Mouse (Mus musculus) inflammation-experienced regulatory T-cells, adult 6 months (primary cell): ENCODE results near the gene Mxi1. TPM values are rescaled to one million over a fixed set of nuclear protein-coding genes. Genes with fewer than 3 reads are reported as not detected.

Experiments
- ATAC-seq: one replicate; pipeline ENCODE4 v1.8.0; 2017
- polyA plus RNA-seq, 3 experiments: library from polyadenylated mRNA; unstranded; fragments of 100-300 nt; shearing (Covaris generic); gene quantifications; one replicate each; pipeline ENCODE4 v1.2.1; 2017

Mxi1 gene
- polyA plus RNA-seq: 1 to 10 TPM; 4.3 to 5.9 (median 4.6) TPM

DNA sequence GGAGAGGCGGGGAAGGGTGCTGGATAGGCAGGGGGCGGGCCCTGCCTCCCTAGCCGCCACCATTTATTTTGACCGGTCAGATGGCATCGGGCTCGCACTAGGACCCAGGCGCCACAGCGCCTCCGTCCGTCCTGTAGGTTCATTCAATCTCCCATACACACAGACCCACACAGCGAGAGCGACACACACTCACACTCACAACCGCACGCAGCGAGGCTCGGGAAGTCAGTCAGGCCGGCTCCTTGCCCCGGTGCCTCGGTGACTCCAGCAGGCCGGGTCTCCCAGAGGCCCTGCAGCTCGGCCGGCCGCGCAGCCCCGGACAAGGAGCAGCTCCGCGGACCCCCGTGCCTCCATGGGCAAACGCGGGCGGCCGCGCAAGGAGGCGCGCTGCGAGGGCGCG lies at the start of gene Mxi1:
Gene Mxi1, plus strand, starts transcription at position 171 of the 400 bp plus-strand sequence.
- no peak for ATAC-seq

DNA sequence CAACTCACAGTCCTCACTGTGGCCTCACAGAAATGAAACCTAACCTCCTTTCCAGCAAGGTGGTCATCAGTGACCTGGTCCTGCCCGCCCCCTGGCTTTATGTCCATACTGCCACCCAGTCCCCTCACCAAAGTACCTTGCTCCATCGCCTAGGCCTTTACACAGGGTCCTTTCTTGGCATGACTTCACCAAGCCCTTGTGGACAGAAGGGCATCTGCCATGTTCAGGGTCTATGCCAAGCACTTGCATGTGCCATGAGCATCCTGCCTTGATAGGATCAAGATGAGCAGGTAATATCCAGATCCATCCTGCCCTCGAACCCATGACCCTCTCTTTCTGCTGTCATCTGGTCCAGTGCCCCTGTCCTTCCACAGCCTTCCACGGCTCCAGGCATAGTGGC lies 49.5 kb upstream of the Mxi1 start:
- no peak for ATAC-seq

DNA sequence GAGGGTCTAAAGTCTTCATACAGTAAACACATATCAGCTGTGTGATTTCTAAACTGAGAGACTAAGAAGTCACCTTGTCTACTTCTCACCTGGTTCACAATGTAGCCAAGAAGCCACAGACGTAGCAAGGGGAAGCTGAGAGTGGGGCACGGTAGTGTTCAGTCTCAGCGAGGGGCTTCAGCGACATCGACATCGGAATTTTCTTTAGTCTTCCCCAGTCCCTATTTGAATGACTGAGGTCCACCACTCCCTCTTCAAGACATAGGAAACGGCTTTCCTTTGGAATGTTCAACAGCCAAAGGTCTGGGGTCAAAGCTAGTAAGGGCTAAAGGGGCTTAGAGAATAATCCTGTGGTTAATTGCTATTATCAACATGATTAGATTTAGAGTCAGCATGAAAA lies 48.3 kb upstream of the Mxi1 start:
- ATAC-seq: no peak

DNA sequence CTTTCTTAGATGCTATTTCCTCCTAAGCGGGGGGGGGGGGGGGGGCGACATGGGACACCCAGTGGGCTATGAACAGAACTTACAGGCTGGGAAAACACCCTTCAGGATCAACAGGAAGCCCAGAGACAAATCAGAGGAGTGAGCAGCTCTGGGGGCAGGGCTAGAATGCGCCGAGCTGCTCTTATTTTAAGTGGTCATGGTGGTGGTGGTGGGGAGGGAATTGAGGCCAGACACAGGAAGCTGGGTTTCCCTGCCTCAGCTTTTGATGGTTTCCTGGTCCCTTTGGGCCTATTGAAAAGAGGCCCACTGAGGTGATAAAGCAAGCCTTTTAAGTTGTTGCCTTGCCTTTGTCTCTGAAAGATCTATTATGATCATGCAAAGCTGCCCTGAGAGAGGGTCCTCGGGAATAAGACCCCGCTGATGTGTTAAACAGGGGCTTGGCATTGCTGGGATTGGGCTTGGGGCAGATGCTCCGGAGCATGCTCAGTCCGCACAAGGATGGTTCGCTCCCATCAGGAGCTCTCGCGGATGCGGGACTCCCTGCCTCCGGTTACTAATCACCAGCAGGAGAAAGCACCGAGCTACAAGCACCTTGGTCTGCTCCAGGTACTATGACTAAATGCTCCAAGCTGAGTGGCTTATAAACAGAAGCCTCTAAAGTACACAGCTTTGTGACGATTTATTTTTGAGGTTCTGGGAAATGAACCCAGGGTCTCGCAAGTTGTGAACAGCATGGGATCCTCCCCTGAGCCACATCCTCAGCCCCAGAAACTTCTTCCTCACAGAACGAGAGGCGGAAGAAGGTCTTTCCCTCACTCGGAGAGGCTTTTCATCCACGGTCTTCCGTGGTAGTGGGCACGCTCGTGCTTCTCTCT lies 46.2 kb upstream of the Mxi1 start:
- peak; percentile 84 for ATAC-seq

DNA sequence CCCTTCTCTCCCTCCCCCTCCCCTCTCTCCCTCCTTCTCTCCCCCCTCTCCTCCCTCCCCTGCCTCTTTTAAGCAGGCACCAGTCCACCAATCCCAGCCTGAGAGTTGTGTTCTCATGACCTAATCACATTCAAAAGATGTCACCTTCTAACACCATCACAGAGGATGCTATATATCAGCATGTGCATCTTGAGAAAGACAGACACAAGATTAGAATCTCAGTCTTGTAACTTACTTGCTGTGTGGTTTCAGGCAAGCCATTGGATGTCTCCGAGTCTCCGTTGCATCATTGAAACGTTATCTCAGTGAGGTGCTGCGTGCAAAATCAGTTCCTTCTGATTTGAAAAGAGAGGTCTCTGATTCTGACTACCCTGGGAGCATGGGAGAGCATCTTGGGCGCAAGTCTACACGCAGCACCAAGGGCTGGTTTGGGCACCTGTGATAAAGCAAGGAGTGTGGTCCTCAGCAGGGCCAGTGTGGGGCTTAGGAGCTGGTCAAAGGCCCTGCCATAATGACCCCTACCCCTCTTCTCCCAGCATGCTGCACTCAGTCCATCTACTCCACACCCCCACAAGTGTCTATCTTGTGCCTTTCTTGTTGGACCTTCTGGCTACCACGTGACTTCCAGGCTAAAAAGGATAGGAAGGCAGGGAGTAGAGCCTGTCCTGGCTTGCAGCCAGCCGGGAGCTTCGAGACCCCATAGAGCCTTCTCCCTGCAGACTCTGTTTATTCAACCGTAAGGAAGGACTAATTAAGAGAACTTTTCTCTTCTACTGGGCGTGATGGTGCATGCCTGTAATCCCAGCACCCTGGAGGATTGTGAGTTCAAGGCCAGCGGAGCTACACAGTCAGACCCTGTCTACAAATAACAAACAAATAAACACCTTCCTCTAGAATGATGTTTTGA lies 45.2 kb upstream of the Mxi1 start:
- peak; percentile 27 for ATAC-seq

DNA sequence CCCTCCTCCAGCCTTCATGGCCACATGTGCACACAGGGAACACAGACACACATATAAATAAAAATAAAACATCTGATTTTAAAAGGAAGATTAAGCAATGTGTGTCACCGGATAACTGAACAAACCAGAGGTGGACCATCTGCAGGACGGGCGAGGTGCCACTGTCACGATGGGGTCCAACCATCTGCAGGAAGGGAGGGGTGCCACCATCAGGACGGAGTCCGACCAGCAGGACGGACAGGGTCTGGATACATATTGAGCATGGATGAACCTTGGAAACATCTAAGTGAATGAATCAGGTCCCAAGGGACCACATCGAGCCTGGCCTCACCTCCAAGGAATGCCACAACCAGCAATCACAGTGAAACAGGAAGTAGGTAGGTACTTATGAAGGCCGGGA lies 43.0 kb upstream of the Mxi1 start:
- no peak for ATAC-seq

DNA sequence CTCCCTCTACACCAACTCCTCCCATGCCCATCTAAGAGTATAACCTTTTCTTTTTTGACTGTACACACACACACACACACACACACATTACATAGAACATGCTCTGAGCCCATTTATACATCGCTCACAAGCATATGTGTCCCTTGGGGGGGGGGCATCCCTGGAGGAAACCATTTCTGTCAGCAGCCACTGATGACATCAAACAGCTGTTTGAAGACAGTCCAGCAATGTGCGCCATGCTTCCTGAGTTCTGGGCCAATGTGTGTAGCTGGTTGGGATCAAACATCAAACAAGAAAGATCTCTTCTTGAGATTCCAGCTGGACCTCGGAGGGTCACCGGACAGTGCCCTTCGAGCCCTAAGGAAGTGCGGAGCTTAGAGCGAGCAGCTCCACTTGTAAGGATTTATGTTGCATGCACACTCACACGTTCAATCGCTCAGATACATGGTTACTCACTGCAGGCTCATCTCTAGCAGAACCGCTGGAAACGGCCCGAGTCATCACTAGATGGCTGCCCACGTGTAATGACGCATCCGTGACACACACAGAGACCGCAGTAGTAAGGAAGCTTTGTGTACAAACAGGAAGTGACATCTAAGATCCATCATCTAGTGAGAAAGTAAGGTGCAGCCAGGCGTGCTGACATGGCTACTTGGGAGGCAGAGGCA lies 37.1 kb upstream of the Mxi1 start:
- peak; percentile 86 for ATAC-seq

DNA sequence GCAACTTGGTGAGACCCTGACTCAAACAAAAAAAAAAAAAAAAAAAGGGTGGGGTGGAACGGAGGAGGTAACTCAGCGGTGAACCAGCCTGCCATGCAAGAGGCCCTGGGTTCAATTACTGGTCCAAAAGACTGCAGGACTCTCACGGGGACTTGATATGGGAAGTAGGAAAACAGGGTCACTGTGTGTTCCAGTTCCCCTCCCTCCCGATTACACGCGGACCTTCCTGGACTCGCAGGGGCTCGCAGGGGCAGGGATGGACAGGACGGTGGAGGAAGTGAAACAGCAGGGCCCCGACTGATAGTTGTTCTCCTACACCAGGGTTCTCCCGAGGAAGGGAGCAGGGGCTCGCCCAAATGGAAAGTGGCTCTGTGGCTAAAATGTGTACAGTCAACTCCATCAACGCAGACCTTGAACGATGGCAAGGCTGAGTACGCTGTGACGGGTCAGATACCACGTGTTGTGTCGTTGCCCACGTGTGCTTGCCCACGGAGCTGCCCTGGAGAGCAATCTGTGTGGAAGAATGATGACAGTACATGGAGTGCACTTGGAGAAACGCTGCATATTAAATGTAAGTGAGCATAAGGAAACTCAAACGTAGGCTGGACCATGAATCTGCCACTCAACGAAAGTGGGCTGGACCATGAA lies 36.4 kb upstream of the Mxi1 start:
- no peak for ATAC-seq

DNA sequence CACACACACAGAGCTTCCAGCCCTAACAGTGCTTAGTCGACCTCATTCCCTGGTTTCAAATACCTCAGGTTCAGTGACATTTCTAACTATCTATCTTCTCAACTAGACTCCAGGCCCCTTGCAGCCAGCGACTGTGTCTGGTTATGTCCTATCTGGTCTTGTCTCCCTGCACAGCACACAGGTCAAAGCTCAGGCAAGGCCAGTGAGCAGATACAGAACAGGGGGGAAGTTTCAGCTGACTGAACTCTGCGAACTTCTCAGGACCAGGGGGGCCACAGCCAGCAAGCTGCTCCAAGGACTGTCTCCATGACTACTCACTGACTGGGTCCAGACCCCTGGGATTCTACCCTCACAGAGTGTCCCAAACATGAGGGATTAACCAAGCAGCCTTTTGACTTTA lies 35.1 kb upstream of the Mxi1 start:
- no peak for ATAC-seq

DNA sequence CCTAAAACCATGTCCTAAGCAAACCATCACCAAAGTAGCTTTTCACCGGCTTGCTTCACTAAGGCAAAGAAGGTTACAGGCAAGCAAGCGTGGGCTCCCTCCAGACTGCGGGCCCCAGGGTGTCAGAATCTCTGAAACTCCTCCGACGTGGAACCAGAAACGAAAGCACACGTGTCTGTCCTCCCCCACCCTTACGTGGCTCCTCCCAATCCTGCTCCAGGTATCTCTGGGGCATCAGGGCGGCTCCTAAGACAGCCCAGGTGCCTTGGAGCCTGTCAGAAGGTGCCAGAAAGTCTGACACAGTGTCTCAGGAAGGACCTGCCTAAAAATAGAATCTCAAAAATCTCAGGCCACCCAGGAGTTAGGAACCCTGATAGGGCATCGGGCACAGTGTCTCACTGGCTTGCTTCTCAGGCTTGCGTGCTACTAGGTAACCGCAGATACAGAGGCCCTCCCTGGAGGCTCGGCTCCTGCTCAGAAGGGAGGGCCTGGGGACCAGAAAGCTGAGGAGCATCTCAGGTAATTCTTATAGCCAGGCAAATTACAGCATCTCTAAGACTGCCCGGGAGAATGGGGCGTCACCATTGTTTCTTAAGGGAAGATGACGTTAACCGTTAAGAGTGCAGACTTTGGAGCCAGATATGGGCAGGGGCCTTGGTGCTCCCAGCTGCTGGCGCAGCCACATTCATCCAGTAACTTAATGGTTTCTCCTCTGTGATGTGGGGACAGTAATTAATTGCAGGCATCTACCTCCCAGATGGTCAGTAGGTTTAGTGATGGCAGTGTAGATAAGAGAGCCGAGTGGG lies 33.2 kb upstream of the Mxi1 start:
- ATAC-seq: no peak

DNA sequence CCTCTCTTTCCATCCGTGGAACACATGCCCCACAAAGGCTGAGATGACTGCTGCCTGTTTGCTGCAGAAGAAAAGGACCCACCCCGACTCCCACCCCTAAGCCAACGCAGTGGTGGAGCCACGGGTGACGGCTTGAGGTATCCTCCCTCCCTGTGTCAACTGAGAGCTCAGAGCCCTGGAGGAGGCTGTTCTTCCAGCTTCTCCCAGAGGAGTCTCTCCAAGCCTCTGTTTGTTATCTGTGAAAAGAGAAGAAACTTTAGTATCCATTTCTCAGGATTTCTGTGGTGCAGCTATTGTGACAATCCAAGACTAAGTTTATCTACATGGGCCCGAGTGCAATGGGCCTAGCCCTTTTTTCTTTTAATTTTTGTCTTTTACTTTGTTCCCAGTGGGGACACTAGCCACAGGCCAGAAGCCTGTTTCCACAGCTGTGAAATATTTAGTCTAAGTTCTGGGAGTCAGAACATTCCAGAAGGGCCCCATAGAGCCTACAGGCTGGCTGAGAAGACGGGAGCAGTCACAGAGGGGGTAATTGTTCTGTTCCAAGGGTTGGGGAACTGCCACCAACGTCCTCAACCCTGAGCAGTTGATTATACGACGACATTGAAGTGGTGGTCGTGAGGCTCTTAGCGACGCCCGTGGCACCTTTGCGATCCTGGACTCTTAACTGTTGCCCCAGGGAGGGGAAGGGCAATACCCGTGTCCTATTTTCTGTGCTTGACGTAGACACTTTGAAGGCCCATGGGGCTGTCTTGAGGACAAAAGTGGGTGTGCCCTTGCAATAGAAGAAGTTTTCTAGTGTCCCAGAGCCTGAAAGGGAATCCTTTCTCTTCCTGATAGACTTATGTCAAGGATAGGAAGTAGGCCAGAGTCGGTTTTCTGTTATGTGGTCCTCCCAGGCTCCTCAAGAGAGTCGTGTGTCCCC lies 31.6 kb upstream of the Mxi1 start:
- no peak for ATAC-seq

DNA sequence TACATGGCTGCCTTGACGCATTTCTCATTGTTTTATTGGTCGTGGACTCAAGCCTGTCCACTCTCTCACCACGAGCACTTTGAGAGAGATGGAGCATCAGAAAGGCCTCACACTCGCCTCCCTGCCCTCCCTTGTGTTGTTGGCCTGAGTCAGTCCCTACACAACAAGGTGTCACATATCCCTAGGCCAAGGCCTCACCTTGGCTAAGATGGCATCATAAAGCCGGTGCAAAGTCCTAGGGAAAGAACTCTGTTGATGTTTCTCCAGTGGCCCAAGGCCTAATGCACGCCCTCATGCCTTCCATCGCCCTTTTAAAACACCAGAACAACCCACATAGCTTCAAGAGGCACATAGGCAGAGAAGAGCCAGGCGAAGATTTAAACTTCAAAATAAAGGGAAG lies 30.1 kb upstream of the Mxi1 start:
- no peak for ATAC-seq

DNA sequence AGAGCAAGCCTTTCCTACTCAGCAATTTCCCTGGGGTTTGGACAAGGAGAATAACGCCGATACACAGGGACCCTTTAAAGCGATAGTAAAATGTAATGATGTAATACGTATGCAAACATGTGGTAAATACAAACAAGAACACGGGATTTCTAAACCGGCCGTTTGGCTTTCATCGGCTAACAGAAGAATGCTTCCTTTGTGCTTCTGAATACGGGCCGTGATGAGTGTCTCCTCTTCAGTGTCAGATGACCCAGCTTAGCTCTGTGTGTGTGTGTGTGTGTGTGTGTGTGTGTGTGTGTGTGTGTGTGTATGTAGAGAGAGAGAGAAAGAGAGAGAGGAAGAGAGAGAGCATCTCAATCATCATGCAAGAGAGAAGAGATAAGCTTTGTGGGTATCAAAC lies 27.7 kb upstream of the Mxi1 start:
- no peak for ATAC-seq

DNA sequence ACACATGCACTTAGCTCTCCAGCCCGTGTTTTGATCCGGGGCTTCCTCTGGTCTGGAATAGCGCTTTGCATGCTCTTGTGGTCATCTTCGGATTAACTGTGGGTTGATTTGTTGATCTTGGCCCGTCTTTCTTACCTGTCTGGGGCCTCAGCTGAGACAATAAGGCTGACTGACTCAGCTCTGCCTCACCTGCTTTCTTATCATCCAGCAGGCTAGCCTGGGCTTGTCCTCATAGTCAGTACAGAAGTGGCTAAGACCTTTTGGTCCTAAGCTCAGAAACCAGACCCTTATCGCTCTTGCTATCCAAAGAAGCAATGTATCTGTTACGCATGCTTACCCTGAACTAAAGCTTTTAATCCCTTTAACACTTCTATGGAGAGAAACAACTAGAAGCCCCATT lies 26.6 kb upstream of the Mxi1 start:
- no peak for ATAC-seq

DNA sequence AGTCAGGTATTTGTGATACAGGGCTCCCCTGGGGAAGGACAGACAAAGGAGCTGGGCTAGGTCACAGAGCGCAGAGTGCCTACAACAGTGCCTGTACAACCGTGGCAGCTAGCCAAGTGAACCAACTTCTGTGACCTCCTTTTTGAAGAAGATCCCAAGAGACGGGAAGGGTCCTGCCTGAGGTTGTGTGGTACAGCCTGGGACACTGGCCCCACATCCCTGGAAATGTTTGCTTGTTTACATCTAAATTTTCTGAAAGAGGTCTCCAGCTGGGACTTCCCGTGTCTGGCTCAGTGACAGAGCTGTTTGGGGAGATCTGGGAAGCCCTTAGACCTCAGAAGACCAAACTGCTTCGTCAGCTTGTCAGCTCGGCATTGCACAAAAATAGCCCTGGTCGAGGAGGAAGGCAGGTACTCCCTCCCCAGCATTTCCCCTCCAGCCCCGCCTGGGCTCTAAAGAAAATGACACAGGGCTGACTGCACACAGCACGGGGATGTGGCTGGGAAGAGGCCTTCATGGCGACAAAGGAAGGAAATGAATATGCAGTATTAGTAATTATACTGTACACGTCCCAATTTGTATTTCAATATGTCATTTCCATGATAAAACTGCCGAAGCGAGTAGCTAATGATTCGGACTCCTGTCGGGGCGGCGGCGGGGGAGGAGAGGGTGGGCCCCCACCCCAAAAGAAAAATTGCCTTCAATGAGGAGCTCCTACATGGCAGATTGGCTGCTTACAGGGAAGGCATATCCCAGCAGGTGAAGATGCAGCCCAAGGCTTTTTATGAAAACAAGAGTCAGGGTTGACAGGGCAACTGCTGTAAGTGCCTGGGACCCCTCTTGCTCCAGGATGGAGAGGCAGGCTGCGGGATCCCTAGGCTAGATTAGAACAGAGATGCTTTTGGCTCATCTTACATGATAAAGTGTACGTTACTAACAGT lies 25.8 kb upstream of the Mxi1 start:
- no peak for ATAC-seq

DNA sequence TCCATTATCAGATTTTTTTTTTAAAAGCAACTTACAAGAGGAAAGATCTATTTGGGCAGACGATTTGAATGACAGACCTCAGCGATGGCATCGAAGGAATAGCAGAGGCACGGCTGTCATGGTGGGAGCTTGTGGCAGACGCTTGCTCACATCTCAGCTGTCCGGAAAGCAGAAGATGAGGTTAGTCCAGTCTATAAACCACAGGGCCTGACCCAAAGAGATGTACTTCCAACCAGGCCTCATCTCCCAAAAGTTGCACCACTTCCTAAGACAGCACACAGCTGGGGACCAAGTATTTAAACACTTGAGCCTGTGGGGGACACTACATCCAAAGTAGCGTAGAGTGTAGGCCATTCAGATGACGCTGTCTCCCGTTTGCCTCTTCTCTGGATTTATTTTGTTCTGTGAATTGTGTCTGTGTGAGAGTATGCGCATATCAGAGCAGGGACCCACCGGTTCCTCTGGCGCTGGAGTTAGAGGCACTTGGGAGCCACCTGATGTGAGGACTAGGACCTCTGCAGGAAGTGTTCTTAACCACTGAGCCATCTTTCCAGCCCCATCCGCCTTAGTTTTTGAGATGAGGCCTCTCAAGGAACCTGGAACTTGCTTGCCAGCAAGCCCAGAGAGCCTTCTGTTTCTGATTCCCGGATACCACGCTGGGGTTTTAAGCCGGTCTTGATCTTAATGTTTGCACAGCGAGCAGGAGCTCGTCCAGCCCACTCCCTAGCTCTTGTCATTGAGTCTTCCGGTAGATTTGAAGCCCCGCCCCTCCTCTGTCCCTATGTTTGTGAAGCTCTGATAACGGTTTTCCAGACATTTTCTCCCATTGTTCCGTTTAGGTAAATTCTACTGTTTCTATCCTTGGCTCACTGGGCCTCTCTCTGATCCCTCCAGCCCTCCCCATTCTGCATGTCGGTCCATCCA lies 13.7 kb upstream of the Mxi1 start:
- no peak for ATAC-seq

DNA sequence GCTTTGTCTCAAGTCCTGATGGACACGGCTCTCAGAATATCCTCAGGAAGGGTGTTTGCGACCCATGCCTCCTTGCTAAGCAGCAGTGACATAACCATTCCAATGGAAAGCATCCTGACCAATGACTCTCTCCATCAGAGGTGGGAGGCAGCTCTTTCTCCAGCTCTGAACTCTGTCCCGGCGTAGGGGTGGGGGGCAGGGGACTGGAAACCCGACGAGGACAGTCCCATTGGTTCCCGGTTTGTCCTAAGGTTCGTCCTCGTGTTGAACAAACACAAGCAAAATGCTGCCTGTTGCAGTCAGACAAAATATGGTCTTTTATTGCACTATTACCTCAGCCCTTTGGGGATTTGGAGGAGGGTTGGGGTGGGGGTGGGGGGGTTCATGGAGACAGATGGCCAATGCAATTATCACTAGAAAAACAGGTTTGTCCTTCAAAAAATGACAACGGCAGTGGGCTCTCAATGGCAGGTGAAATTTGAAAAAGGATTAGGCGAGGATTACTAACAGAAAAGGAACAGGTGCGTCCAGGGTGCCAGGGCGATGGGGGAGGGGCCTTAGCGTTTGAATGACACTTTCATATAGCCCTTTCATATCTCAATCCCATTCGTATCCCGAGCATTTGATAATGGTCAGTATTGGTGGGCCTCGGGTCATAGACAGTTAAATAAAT lies 11.0 kb upstream of the Mxi1 start:
- no peak for ATAC-seq

DNA sequence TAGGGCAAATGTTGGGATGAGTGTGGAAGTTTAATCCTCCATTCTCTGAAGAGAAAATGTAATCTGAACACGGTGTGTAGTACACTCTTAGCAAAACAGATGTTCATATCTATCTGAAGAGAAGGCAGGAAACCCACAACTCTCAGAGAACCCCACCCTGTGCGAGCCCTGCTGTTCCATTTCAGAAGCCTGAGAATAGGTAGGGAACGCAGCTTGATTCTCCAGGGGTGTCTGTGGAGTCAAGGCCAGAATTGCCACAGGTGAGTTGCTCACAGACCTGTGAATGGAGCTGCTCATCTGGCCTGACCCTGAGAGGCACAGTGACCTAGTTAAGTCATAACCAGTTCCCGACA lies 10.5 kb upstream of the Mxi1 start:
- no peak for ATAC-seq
